Mouse (Mus musculus): ENCODE measurements around the gene Tenm2. TPM values are rescaled to one million over a fixed set of nuclear protein-coding genes. Genes with fewer than 3 reads are reported as not detected.

Tenm2 gene
- total RNA-seq, 1 experiment from 2014 or later = 0.85 TPM

- no peak for DNase-seq
Measured at GRCm38 (mm10) chr11:36893061-36893460, 342.7 kb downstream of the Tenm2 start.

- no peak for DNase-seq
Measured at GRCm38 (mm10) chr11:36891106-36891505, 344.7 kb downstream of the Tenm2 start.

- no peak for DNase-seq
Measured at GRCm38 (mm10) chr11:36887490-36887889, 348.3 kb downstream of the Tenm2 start.

- DNase-seq = no peak
Measured at GRCm38 (mm10) chr11:36886147-36886546, 349.6 kb downstream of the Tenm2 start.

- DNase-seq = no peak
Measured at GRCm38 (mm10) chr11:36872961-36873360, 362.8 kb downstream of the Tenm2 start.

GRCm38 (mm10) chr11:36870548-36870947, 365.2 kb downstream of the Tenm2 start:
- DNase-seq = no peak

GRCm38 (mm10) chr11:36851690-36852089, 384.1 kb downstream of the Tenm2 start:
- DNase-seq = no peak

GRCm38 (mm10) chr11:36847451-36847850, 388.3 kb downstream of the Tenm2 start:
- no peak for DNase-seq

- DNase-seq = no peak
Measured at GRCm38 (mm10) chr11:36832855-36833254, 402.9 kb downstream of the Tenm2 start.

GRCm38 (mm10) chr11:36831511-36831910, 404.3 kb downstream of the Tenm2 start:
- DNase-seq = no peak

- no peak for DNase-seq
Measured at GRCm38 (mm10) chr11:36824666-36825065, 411.1 kb downstream of the Tenm2 start.

- DNase-seq = no peak
Measured at GRCm38 (mm10) chr11:36804615-36805014, 431.1 kb downstream of the Tenm2 start.

GRCm38 (mm10) chr11:36802208-36802631, 433.5 kb downstream of the Tenm2 start:
- no peak for DNase-seq

- no peak for DNase-seq
Measured at GRCm38 (mm10) chr11:36801683-36802082, 434.1 kb downstream of the Tenm2 start.

- no peak for DNase-seq
Measured at GRCm38 (mm10) chr11:36799409-36799808, 436.4 kb downstream of the Tenm2 start.

GRCm38 (mm10) chr11:36758009-36758408, 477.8 kb downstream of the Tenm2 start:
- DNase-seq = no peak

- no peak for DNase-seq
Measured at GRCm38 (mm10) chr11:36746286-36746685, 489.5 kb downstream of the Tenm2 start.

GRCm38 (mm10) chr11:36727800-36728199, 508.0 kb downstream of the Tenm2 start:
- no peak for DNase-seq

GRCm38 (mm10) chr11:36702881-36703280, 532.9 kb downstream of the Tenm2 start:
- DNase-seq = no peak

- DNase-seq = no peak
Measured at GRCm38 (mm10) chr11:36700951-36701350, 534.8 kb downstream of the Tenm2 start.

- DNase-seq = no peak
Measured at GRCm38 (mm10) chr11:36700131-36700530, 535.6 kb downstream of the Tenm2 start.

GRCm38 (mm10) chr11:36698268-36698667, 537.5 kb downstream of the Tenm2 start:
- no peak for DNase-seq

GRCm38 (mm10) chr11:36697816-36698215, 537.9 kb downstream of the Tenm2 start:
- DNase-seq = no peak

- no peak for DNase-seq
Measured at GRCm38 (mm10) chr11:36697021-36697639, 538.6 kb downstream of the Tenm2 start.

GRCm38 (mm10) chr11:36694810-36695209, 541.0 kb downstream of the Tenm2 start:
- no peak for DNase-seq
